Mouse (Mus musculus) CH12.LX (cell line): ENCODE measurements around the gene Dusp15. TPM values are rescaled to one million over a fixed set of nuclear protein-coding genes. Genes with fewer than 3 reads are reported as not detected.

ENCODE experiments used
- DNase-seq: peaks from one replicate; pipeline ENCODE4 v3.0.0-alpha.2; 2013; ENCODE audit errors: extremely low read depth
- H3K27ac ChIP-seq: 2 replicates; pipeline ENCODE4 v1.5.1; 2012; ENCODE audit warnings: low read depth, mild to moderate bottlenecking, control low read depth, moderate library complexity; ENCODE audit not compliant: insufficient read depth
- H3K27me3 ChIP-seq: replicated peaks from 2 replicates; pipeline ENCODE3; 2012; ENCODE audit warnings: inconsistent platforms
- H3K36me3 ChIP-seq, 2 experiments: replicated peaks in 1 of 2; 2 replicates each; pipeline versions ENCODE3 to v1.6.1; 2012; ENCODE audit warnings: inconsistent platforms in 1 of 2, low read length in 1 of 2, mild to moderate bottlenecking in 1 of 2, mixed read lengths in 1 of 2, moderate library complexity in 1 of 2; ENCODE audit not compliant: control insufficient read depth in 1 of 2, insufficient read depth in 1 of 2
- H3K4me1 ChIP-seq, 2 experiments: 2 replicates each; pipeline ENCODE4 v1.6.1; 2012; ENCODE audit warnings: inconsistent platforms in 1 of 2, moderate library complexity in 1 of 2; ENCODE audit not compliant: insufficient read depth in 2 of 2, control insufficient read depth in 1 of 2
- H3K4me2 ChIP-seq: 2 replicates; pipeline ENCODE4 v1.6.1; 2012; ENCODE audit warnings: low read depth, mild to moderate bottlenecking, control low read depth; ENCODE audit not compliant: poor library complexity, insufficient read depth, severe bottlenecking
- H3K4me3 ChIP-seq, 3 experiments: fragments of 150-350 bp in 1 of 3; sonication (generic) in 1 of 3; replicated peaks in 1 of 3; 2 replicates each; pipeline versions ENCODE3 to v1.5.1; 2011 to 2012; ENCODE audit warnings: low read depth in 2 of 3, low read length in 2 of 3, mild to moderate bottlenecking in 2 of 3, moderate library complexity in 2 of 3, control low read depth in 1 of 3, improper control_type of control experiment in 1 of 3, inconsistent platforms in 1 of 3, mixed read lengths in 1 of 3; ENCODE audit not compliant: poor library complexity in 1 of 3
- H3K79me2 ChIP-seq: replicated peaks from 2 replicates; pipeline ENCODE4 v1.6.1; 2012; ENCODE audit warnings: mild to moderate bottlenecking, moderate library complexity; ENCODE audit not compliant: control insufficient read depth, poor library complexity, insufficient read depth, severe bottlenecking; ENCODE audit errors: extremely low read depth
- H3K9ac ChIP-seq: 2 replicates; pipeline ENCODE4 v1.6.1; 2012; ENCODE audit warnings: low read depth, mild to moderate bottlenecking, control low read depth, moderate library complexity; ENCODE audit not compliant: insufficient read depth
- H3K9me3 ChIP-seq: replicated peaks from 2 replicates; pipeline ENCODE3; 2012; ENCODE audit warnings: low read length, inconsistent platforms, mixed read lengths
- BHLHE40 ChIP-seq: IDR thresholded peaks from 2 replicates; pipeline ENCODE4 v1.6.1; 2011; ENCODE audit warnings: mild to moderate bottlenecking, low read depth, low read length, improper control_type of control experiment
- CHD2 ChIP-seq: IDR thresholded peaks from 2 replicates; pipeline ENCODE4 v1.6.1; 2011; ENCODE audit warnings: low read length, improper control_type of control experiment
- CTCF ChIP-seq, 2 experiments: IDR thresholded peaks in 1 of 2; conservative IDR thresholded peaks in 1 of 2; 2 replicates each; pipeline ENCODE4 v1.5.1; 2011 to 2012; ENCODE audit warnings: low read depth in 2 of 2, low read length in 2 of 2, improper control_type of control experiment in 1 of 2, inconsistent platforms in 1 of 2, mild to moderate bottlenecking in 1 of 2, moderate library complexity in 1 of 2
- ELF1 ChIP-seq: IDR thresholded peaks from 2 replicates; pipeline ENCODE4 v1.6.1; 2014; ENCODE audit warnings: low read depth, mild to moderate bottlenecking, inconsistent platforms, low read length, improper control_type of control experiment
- ETS1 ChIP-seq: conservative IDR thresholded peaks from 2 replicates; pipeline ENCODE4 v1.6.1; 2012; ENCODE audit warnings: low read depth, mild to moderate bottlenecking, inconsistent platforms, low read length, improper control_type of control experiment, moderate library complexity
- GABPA ChIP-seq: IDR thresholded peaks from 2 replicates; pipeline ENCODE4 v1.6.1; 2012; ENCODE audit warnings: low read depth, low read length, improper control_type of control experiment, inconsistent platforms; ENCODE audit not compliant: insufficient replicate concordance
- IRF4 ChIP-seq: IDR thresholded peaks from 2 replicates; pipeline ENCODE4 v1.6.1; 2014; ENCODE audit warnings: low read depth, mild to moderate bottlenecking, inconsistent platforms, low read length, improper control_type of control experiment
- MAFK ChIP-seq: IDR thresholded peaks from 2 replicates; pipeline ENCODE4 v1.6.1; 2011; ENCODE audit warnings: low read length, improper control_type of control experiment; ENCODE audit not compliant: insufficient replicate concordance
- MAX ChIP-seq: IDR thresholded peaks from 2 replicates; pipeline ENCODE4 v1.6.1; 2011; ENCODE audit warnings: low read length, improper control_type of control experiment
- NRF1 ChIP-seq: IDR thresholded peaks from 2 replicates; pipeline ENCODE4 v1.6.1; 2014; ENCODE audit warnings: low read depth, mild to moderate bottlenecking, inconsistent platforms, low read length, improper control_type of control experiment, moderate library complexity
- POLR2A ChIP-seq: IDR thresholded peaks from 2 replicates; pipeline ENCODE4 v1.6.1; 2011; ENCODE audit warnings: low read depth, mild to moderate bottlenecking, improper control_type of control experiment, low read length
- POLR2AphosphoS2 ChIP-seq: IDR thresholded peaks from 2 replicates; pipeline ENCODE4 v1.6.1; 2011; ENCODE audit warnings: low read depth, low read length, improper control_type of control experiment
- RAD21 ChIP-seq: IDR thresholded peaks from 2 replicates; pipeline ENCODE4 v1.6.1; 2011; ENCODE audit warnings: low read depth, mild to moderate bottlenecking, low read length, improper control_type of control experiment, moderate library complexity
- RCOR1 ChIP-seq: conservative IDR thresholded peaks from 2 replicates; pipeline ENCODE4 v1.6.1; 2012; ENCODE audit warnings: low read depth, mild to moderate bottlenecking, inconsistent platforms, low read length, improper control_type of control experiment
- SIN3A ChIP-seq: IDR thresholded peaks from 2 replicates; pipeline ENCODE4 v1.6.1; 2012; ENCODE audit warnings: low read length, improper control_type of control experiment, inconsistent platforms
- SMC3 ChIP-seq: IDR thresholded peaks from 2 replicates; pipeline ENCODE4 v1.6.1; 2011; ENCODE audit warnings: low read depth, low read length, improper control_type of control experiment
- TBP ChIP-seq: conservative IDR thresholded peaks from 2 replicates; pipeline ENCODE4 v1.6.1; 2011; ENCODE audit warnings: low read depth, low read length, improper control_type of control experiment
- TCF12 ChIP-seq: IDR thresholded peaks from 2 replicates; pipeline ENCODE4 v1.6.1; 2014; ENCODE audit warnings: low read depth, mild to moderate bottlenecking, inconsistent platforms, low read length, improper control_type of control experiment
- UBTF ChIP-seq: IDR thresholded peaks from 2 replicates; pipeline ENCODE4 v1.6.1; 2012; ENCODE audit warnings: low read depth, mild to moderate bottlenecking, inconsistent platforms, low read length, improper control_type of control experiment, moderate library complexity
- USF1 ChIP-seq: IDR thresholded peaks from 2 replicates; pipeline ENCODE4 v1.6.1; 2014; ENCODE audit warnings: low read depth, mild to moderate bottlenecking, inconsistent platforms, low read length, improper control_type of control experiment
- ZC3H11A ChIP-seq: IDR thresholded peaks from 2 replicates; pipeline ENCODE4 v1.6.1; 2012; ENCODE audit warnings: low read depth, mild to moderate bottlenecking, inconsistent platforms, low read length, improper control_type of control experiment
- ZNF384 ChIP-seq: IDR thresholded peaks from 2 replicates; pipeline ENCODE4 v1.6.1; 2012; ENCODE audit warnings: low read depth, low read length, improper control_type of control experiment, inconsistent platforms
- dilution Hi-C: fragments of 300-500 bp; cut with MboI; formaldehyde crosslinking; loops from 2 replicates; pipeline ENCODE4 v1.14.3; 2020; ENCODE audit warnings: low sequenced_read_pairs; ENCODE audit not compliant: extremely low pct_unique_long_range_greater_than_20kb, extremely low pct_ligation_motif_present
- in situ Hi-C: fragments of 300-500 bp; cut with MboI; formaldehyde crosslinking; loops from 3 replicates; pipeline ENCODE4 v1.14.3; 2019; ENCODE audit warnings: low sequenced_read_pairs, low pct_ligation_motif_present, low pct_unique_long_range_greater_than_20kb, mixed read lengths
- polyA plus RNA-seq: library from polyadenylated mRNA; unstranded; fragments of >175 nt; gene quantifications from 2 replicates; pipeline ENCODE4 v1.2.1, GENCODE M21; 2012; ENCODE audit warnings: low read depth; ENCODE audit not compliant: insufficient read length
- total RNA-seq, 2 experiments: library from RNA; depleted of rRNA; stranded (reverse); fragments of 300-350 nt in 1 of 2; fragments of >200 nt in 1 of 2; gene quantifications; 2 replicates each; pipeline ENCODE4 v1.2.3; 2012 to 2014

Gene Dusp15
- total and polyA plus RNA-seq, 3 experiments = 0.08 to 0.13 TPM; not detected in 1

- H3K9me3 ChIP-seq = no peaks in the 10 kb centered on the region
- no peak overlapping the region for H3K4me3 ChIP-seq
- no peak overlapping the region for H3K27ac ChIP-seq
- H3K79me2 ChIP-seq = no peaks in the 10 kb centered on the region
- dilution Hi-C loops (no loop called here), in situ Hi-C loops (no loop called here)
- no peaks in the 10 kb centered on the region for H3K36me3 ChIP-seq
- no peak overlapping the region for H3K9ac ChIP-seq
- no peak overlapping the region for H3K4me2 ChIP-seq
- H3K27me3 ChIP-seq = peaks cover 84% of the 10 kb centered on the region
- H3K4me1 ChIP-seq = peaks cover 0 to 15% of the 10 kb centered on the region in 2 experiments; a peak in 2 of 4 replicates
- no peak for DNase-seq
- TF ChIP-seq CHD2 = no peak
- TF ChIP-seq NRF1 = no peak
- no peak for TF ChIP-seq USF1
- no peak for TF ChIP-seq GABPA
- TF ChIP-seq POLR2AphosphoS2 = no peak
- no peak for TF ChIP-seq CTCF (conservative IDR thresholded peaks at IDR 0.05 in 1 of 2, IDR thresholded peaks at IDR 0.05 in 1 of 2; ENCODE audit: low read depth in 2 of 2, low read length in 2 of 2)
- TF ChIP-seq ZNF384 = no peak
- no peak for TF ChIP-seq UBTF
- no peak for TF ChIP-seq IRF4
- TF ChIP-seq SMC3 = no peak
- TF ChIP-seq ZC3H11A = no peak
- no peak for TF ChIP-seq SIN3A
- no peak for TF ChIP-seq RCOR1
- TF ChIP-seq BHLHE40 = no peak
- no peak for TF ChIP-seq MAFK
- TF ChIP-seq POLR2A = no peak
- no peak for TF ChIP-seq ELF1
- no peak for TF ChIP-seq ETS1
- TF ChIP-seq TBP = no peak
These were observed 10.4 kb downstream of the Dusp15 start for GRCm38 (mm10) chr2:152941106-152941505.

GRCm38 (mm10) chr2:152939846-152940245 is 11.7 kb downstream of the Dusp15 start:
- TF ChIP-seq RAD21 = peak; percentile 46
- peak; percentile 76 for TF ChIP-seq SMC3
- 0 out of 2 replicates have a peak, but pooled peaks have one; percentile 20 for TF ChIP-seq NRF1
- TF ChIP-seq CTCF (conservative IDR thresholded peaks at IDR 0.05 in 1 of 2, IDR thresholded peaks at IDR 0.05 in 1 of 2; ENCODE audit: low read depth in 2 of 2, low read length in 2 of 2) = peak; percentile 82 to 94
- no peak for TF ChIP-seq RCOR1
- TF ChIP-seq MAX = no peak
- TF ChIP-seq TCF12 = peak; percentile 31; the same call in 1 of the 2 replicates
- no peak for TF ChIP-seq ELF1
- Histone ChIP-seq H3K4me1 (peaks cover 0 to 15% of the 10 kb centered on the region in 2 experiments; a peak in 2 of 4 replicates), H3K4me3 (no peak overlapping the region), H3K36me3 (no peaks in the 10 kb centered on the region), H3K9ac (no peak overlapping the region), H3K79me2 (no peaks in the 10 kb centered on the region), H3K9me3 (no peaks in the 10 kb centered on the region), H3K27me3 (peaks cover 83% of the 10 kb centered on the region), H3K4me2 (no peak overlapping the region), H3K27ac (no peak overlapping the region)
- in situ Hi-C loops = no loop called here
- DNase-seq = peak; percentile 78
- dilution Hi-C loops = no loop called here
